Mouse (Mus musculus): ENCODE data around the gene Tctex1d4.

GRCm38 (mm10) chr4:117104672-117105071 lies 21.9 kb upstream of the Tctex1d4 start:
- TF ChIP-seq CTCF (IDR thresholded peaks at IDR 0.05; ENCODE audit: control insufficient read depth, insufficient read depth, insufficient replicate concordance, low read depth, low read length) (no peak), POLR2A (IDR thresholded peaks at IDR 0.05; ENCODE audit: control insufficient read depth, low read depth, low read length) (no peak)
